Mouse (Mus musculus) intestine, embryonic 15.5 days (tissue): ENCODE data around the gene Itgav. TPM values are rescaled to one million over a fixed set of nuclear protein-coding genes. Genes with fewer than 3 reads are reported as not detected.
A peak's percentile ranks its signal among the peaks of the same experiment; 100 is the strongest.

Experiments used
- ATAC-seq: fragments of 200-750 bp; cut with Nextera tagmentation; 2 replicates; pipeline ENCODE4 v1.8.0; 2017; ENCODE audit warnings: moderate TSS enrichment, moderate library complexity
- H3K27ac ChIP-seq: fragments of 300-500 bp; sonication (generic); 2 replicates; pipeline ENCODE4 v1.5.1; 2015; ENCODE audit warnings: mild to moderate bottlenecking, inconsistent platforms
- H3K27me3 ChIP-seq: fragments of 300-500 bp; sonication (generic); replicated peaks from 2 replicates; pipeline ENCODE4 v1.6.1; 2015; ENCODE audit warnings: inconsistent platforms
- H3K36me3 ChIP-seq: fragments of 300-500 bp; sonication (generic); 2 replicates; pipeline ENCODE4 v1.6.1; 2015; ENCODE audit warnings: inconsistent platforms
- H3K4me1 ChIP-seq: fragments of 300-500 bp; sonication (generic); replicated peaks from 2 replicates; pipeline ENCODE4 v1.6.1; 2015; ENCODE audit warnings: inconsistent platforms
- H3K4me2 ChIP-seq: fragments of 300-500 bp; sonication (generic); replicated peaks from 2 replicates; pipeline ENCODE4 v1.6.1; 2015; ENCODE audit warnings: mild to moderate bottlenecking, inconsistent platforms
- H3K4me3 ChIP-seq: fragments of 300-500 bp; sonication (generic); replicated peaks from 2 replicates; pipeline ENCODE4 v1.5.1; 2015; ENCODE audit warnings: inconsistent platforms
- H3K9ac ChIP-seq: fragments of 300-500 bp; sonication (generic); 2 replicates; pipeline ENCODE4 v1.6.1; 2015; ENCODE audit warnings: inconsistent platforms
- H3K9me3 ChIP-seq: fragments of 300-500 bp; sonication (generic); 2 replicates; pipeline ENCODE4 v1.6.1; 2016; ENCODE audit warnings: inconsistent platforms
- WGBS: fragments of 180-500 bp; shearing (Covaris S2); methylation state at CpG from one replicate; pipeline ENCODE4 v1.1.7; 2015; 5-methylcytosine and 5-hydroxymethylcytosine counted together
- polyA plus RNA-seq: library from polyadenylated mRNA; unstranded; fragments of >200 nt; fragmentation: Nextera tagmentation; extraction: Ambion mirVana; gene quantifications from 2 replicates; pipeline ENCODE4 v1.2.1, GENCODE M21; 2015

Itgav gene
- 61.3 and 76.7 TPM in 2 replicates for polyA plus RNA-seq

DNA sequence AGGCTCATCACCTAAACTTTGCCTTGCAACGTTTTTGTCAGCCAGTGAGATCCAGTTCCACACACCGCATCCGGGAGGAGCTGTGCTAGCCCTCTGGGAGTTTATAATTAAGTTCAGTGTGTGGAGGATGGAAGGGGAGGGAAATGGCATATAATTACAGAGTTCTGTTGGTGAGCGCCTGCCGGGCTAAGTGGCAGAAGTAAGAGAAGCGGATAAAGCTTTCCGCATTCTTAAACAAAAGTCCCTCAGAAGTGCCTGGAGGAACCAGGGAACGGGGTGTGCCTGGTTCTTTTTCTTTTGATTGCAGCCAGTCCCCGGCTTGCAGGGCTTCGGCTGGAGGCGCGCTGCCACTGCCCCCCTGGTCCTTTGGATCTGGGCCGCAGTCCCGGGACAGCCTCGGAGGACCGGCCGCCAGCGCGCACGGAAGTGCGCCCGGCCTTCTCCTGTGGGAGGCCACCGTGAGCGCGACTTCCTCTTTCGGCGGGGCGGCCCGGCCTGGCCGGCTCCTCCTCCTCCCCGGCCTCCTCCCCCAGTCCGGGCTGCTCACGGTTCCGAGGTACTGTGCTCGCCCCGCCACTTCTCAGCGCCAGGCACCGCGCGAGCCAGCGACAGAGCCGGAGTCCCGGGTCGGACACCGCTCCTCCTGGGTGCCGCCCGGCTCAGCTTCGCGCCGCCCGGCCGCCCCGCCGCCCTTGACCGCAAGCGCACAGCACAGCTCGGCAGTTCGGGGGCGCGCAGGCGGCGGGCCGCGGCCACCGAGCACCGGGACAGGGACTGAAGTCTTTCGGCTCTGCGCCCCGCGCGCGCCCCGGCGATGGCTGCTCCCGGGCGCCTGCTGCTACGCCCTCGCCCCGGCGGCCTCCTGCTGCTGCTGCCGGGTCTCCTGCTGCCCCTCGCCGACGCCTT is at the start of gene Itgav:
Gene Itgav (plus strand): TSS at position 477 of the 906 bp plus-strand sequence.
- WGBS: under 1% methylated on average over 84 of the region's 84 CpGs
- no peaks in the 10 kb centered on the region for H3K27me3 ChIP-seq
- ATAC-seq: peak; percentile 99

DNA sequence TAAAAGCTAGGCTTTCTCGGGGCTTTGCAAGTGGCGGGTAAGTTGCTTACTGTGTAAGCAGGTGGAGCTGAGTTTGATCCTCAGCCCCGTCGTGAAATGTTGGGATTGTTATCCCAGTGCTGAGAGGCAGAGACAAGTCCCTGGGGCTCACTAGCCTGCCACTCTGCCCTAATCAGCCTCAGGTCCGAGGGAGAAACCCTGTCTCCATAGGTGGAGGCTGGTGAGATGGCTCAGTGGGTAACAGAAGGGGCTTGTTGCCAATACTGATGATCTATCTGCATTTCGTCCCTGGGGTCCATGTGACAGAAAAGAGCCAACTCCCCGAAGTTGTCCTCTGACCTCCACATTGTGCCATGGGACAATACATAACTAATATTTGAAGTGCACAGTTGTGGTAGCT is 49.8 kb upstream of the Itgav start:
- no peak overlapping the region for H3K9ac ChIP-seq
- H3K4me2 ChIP-seq: no peak overlapping the region
- H3K4me3 ChIP-seq: no peak overlapping the region
- 87% methylated on average over 7 of the region's 7 CpGs for WGBS
- H3K36me3 ChIP-seq: no peaks in the 10 kb centered on the region
- H3K27ac ChIP-seq: no peak overlapping the region
- no peaks in the 10 kb centered on the region for H3K4me1 ChIP-seq
- no peaks in the 10 kb centered on the region for H3K9me3 ChIP-seq
- ATAC-seq: no peak
- H3K27me3 ChIP-seq: no peaks in the 10 kb centered on the region

More for the DNA sequence above, at the start of gene Itgav:
- no peaks in the 10 kb centered on the region for H3K36me3 ChIP-seq
- peak within 1 kb of the TSS; percentile 77 for H3K4me2 ChIP-seq
- peak within 1 kb of the TSS; percentile 90 for H3K4me3 ChIP-seq
- H3K9ac ChIP-seq: peak within 1 kb of the TSS; percentile 93
- H3K9me3 ChIP-seq: no peaks in the 10 kb centered on the region
- H3K4me1 ChIP-seq: 0 out of 2 replicates have a peak, but pooled peaks cover 10% of the 10 kb centered on the region
- H3K27ac ChIP-seq: peak within 1 kb of the TSS; percentile 98

- ATAC-seq: no peak
- H3K9me3 ChIP-seq: no peaks in the 10 kb centered on the region
- no peak overlapping the region for H3K27ac ChIP-seq
- no peak overlapping the region for H3K4me3 ChIP-seq
- H3K36me3 ChIP-seq: no peaks in the 10 kb centered on the region
- no peaks in the 10 kb centered on the region for H3K27me3 ChIP-seq
- H3K4me2 ChIP-seq: no peak overlapping the region
- no peaks in the 10 kb centered on the region for H3K4me1 ChIP-seq
- no peak overlapping the region for H3K9ac ChIP-seq
- 90% methylated on average over 9 of the region's 9 CpGs for WGBS
Observed at GRCm38 (mm10) chr2:83674896-83675295, 49.3 kb upstream of the Itgav start.

GRCm38 (mm10) chr2:83675681-83676080 is 48.5 kb upstream of the Itgav start:
- no peak overlapping the region for H3K9ac ChIP-seq
- no peak for ATAC-seq
- H3K27ac ChIP-seq: no peak overlapping the region
- no peaks in the 10 kb centered on the region for H3K9me3 ChIP-seq
- WGBS: 64% methylated on average over 5 of the region's 5 CpGs
- H3K4me2 ChIP-seq: no peak overlapping the region
- H3K4me3 ChIP-seq: no peak overlapping the region
- no peaks in the 10 kb centered on the region for H3K4me1 ChIP-seq
- H3K36me3 ChIP-seq: no peaks in the 10 kb centered on the region
- H3K27me3 ChIP-seq: no peaks in the 10 kb centered on the region

DNA sequence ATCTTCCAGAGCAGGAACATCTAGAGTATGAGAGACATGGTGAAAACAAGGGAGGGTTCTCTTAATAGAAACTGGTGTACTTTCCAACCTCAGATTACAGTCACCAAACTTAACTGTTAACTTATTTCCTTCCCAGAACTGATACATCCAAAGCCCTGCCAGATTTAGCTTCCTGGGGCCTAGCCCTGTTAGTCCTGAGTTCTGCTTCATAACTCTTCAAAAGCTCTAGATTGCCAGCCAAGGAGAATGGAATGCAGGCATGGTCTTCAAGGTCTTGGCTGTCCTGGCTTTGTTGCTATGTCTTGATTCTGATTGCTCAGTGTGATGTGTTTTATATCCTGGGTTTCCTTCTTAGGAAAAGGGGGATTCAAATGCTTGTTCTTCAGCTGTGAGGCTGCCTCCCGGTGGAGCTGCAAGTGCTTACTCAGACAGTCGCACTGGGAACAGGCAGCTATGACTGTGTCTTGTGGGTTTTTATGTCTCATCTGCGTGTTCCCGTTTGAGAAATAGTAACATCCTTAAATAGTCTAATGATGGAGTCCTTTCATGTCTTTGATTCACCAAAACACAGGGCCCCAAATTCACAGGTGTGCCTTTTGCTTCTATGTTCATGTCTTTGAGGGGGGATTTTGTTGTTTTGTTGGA is 47.8 kb upstream of the Itgav start:
- Histone ChIP-seq H3K4me2 (no peak overlapping the region), H3K9me3 (no peaks in the 10 kb centered on the region), H3K27me3 (no peaks in the 10 kb centered on the region), H3K4me1 (peaks cover 3% of the 10 kb centered on the region; the same call in 1 of the 2 replicates), H3K9ac (no peak overlapping the region), H3K27ac (no peak overlapping the region), H3K4me3 (no peak overlapping the region), H3K36me3 (no peaks in the 10 kb centered on the region)
- no peak for ATAC-seq
- WGBS: 72% methylated on average over 4 of the region's 4 CpGs

GRCm38 (mm10) chr2:83681332-83681731 is 42.9 kb upstream of the Itgav start:
- H3K4me1 ChIP-seq: peaks cover 5% of the 10 kb centered on the region; the same call in 1 of the 2 replicates
- 61% methylated on average over 8 of the region's 8 CpGs for WGBS

GRCm38 (mm10) chr2:83681785-83682184 is 42.4 kb upstream of the Itgav start:
- no peak overlapping the region for H3K9ac ChIP-seq
- no peak overlapping the region for H3K4me3 ChIP-seq
- no peaks in the 10 kb centered on the region for H3K9me3 ChIP-seq
- H3K4me2 ChIP-seq: no peak overlapping the region
- 38% methylated on average over 6 of the region's 6 CpGs for WGBS
- H3K4me1 ChIP-seq: peaks cover 5% of the 10 kb centered on the region; the same call in 1 of the 2 replicates
- peak; percentile 32 for ATAC-seq
- no peaks in the 10 kb centered on the region for H3K36me3 ChIP-seq
- no peak overlapping the region for H3K27ac ChIP-seq
- no peaks in the 10 kb centered on the region for H3K27me3 ChIP-seq

More at GRCm38 (mm10) chr2:83681332-83681731, 42.9 kb upstream of the Itgav start:
- no peaks in the 10 kb centered on the region for H3K9me3 ChIP-seq
- H3K36me3 ChIP-seq: no peaks in the 10 kb centered on the region
- H3K27ac ChIP-seq: no peak overlapping the region
- ATAC-seq: peak; percentile 37
- H3K9ac ChIP-seq: no peak overlapping the region
- H3K4me3 ChIP-seq: no peak overlapping the region
- no peak overlapping the region for H3K4me2 ChIP-seq
- no peaks in the 10 kb centered on the region for H3K27me3 ChIP-seq

GRCm38 (mm10) chr2:83682282-83682681 is 41.9 kb upstream of the Itgav start:
- Histone ChIP-seq H3K27ac (no peak overlapping the region), H3K27me3 (no peaks in the 10 kb centered on the region), H3K4me2 (no peak overlapping the region), H3K4me3 (no peak overlapping the region), H3K9ac (no peak overlapping the region), H3K9me3 (no peaks in the 10 kb centered on the region), H3K36me3 (no peaks in the 10 kb centered on the region), H3K4me1 (peaks cover 5% of the 10 kb centered on the region; the same call in 1 of the 2 replicates)
- 28% methylated on average over 8 of the region's 8 CpGs for WGBS
- peak; percentile 45; the same call in 1 of the 2 replicates for ATAC-seq

DNA sequence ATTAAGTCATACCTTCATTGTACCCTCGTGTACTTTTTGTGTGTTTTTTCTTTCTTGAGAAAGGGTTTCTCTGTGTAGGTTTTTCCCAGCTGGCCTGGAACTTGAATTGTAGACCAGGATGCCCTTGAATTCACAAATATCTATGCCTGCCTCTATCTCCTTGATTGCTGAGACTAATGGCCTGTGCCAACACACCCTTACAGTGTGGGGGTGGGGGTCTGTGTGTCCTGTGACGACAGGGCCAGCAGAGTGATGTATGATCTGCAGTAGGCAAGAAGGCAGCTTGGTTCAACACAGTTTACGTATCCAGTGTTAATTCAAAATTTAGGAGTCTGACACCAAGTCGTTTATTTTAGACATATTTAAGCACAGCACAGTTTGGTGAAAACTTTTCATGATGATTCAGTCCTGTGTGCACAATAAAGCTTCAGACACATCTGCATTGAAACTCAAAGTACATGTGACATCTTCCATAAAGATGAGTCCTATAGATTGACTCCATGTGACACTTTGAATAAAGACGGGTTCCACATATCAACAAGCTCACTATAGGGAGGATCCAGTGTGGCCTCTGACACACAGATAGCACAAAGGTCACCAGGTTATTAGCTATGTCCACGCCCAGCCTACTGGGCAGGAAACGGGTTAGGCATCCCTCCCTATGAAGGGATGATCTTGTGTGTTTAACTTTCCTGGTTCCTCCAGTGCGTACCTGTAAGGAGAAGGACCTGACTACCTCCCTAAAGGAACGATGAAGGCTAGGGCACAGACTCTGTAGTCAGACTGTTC is 40.3 kb upstream of the Itgav start:
- peak; percentile 32; the same call in 1 of the 2 replicates for ATAC-seq
- H3K4me3 ChIP-seq: no peak overlapping the region

GRCm38 (mm10) chr2:83684691-83685090 is 39.5 kb upstream of the Itgav start:
- no peaks in the 10 kb centered on the region for H3K27me3 ChIP-seq
- 72% methylated on average over 8 of the region's 8 CpGs for WGBS
- H3K9me3 ChIP-seq: no peaks in the 10 kb centered on the region
- H3K9ac ChIP-seq: no peak overlapping the region
- H3K4me2 ChIP-seq: no peak overlapping the region
- no peak for ATAC-seq
- H3K4me1 ChIP-seq: peaks cover 5% of the 10 kb centered on the region; the same call in 1 of the 2 replicates
- no peak overlapping the region for H3K27ac ChIP-seq
- H3K36me3 ChIP-seq: no peaks in the 10 kb centered on the region
- no peak overlapping the region for H3K4me3 ChIP-seq

More for the DNA sequence above, 40.3 kb upstream of the Itgav start:
- 65% methylated on average over 9 of the region's 9 CpGs for WGBS
- Histone ChIP-seq H3K9me3 (no peaks in the 10 kb centered on the region), H3K36me3 (no peaks in the 10 kb centered on the region), H3K4me1 (peaks cover 5% of the 10 kb centered on the region; the same call in 1 of the 2 replicates), H3K9ac (no peak overlapping the region), H3K4me2 (no peak overlapping the region), H3K27ac (no peak overlapping the region), H3K27me3 (no peaks in the 10 kb centered on the region)

DNA sequence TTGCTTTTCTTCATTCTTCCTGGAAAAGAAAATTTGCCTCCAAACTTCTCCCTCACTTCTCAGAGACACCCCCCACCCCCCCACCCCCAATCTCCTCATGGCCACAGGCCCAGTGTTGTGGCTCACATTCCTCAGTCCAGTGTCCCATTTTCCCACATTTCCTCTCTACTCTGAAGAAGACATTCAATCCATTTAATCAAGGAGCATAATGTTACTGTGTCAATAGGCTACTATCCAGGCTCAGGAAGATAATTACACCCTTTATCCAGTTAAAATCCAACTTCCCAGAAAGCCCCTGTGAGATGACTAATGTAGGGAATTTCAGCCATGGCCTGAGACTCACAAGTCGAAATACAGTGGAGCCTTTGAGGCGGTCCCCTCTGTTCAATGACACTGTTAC is 33.8 kb upstream of the Itgav start:
- Histone ChIP-seq H3K36me3 (no peaks in the 10 kb centered on the region), H3K4me1 (no peaks in the 10 kb centered on the region), H3K9ac (no peak overlapping the region), H3K27me3 (no peaks in the 10 kb centered on the region), H3K4me2 (no peak overlapping the region), H3K27ac (no peak overlapping the region), H3K4me3 (no peak overlapping the region), H3K9me3 (no peaks in the 10 kb centered on the region)
- WGBS: 63% methylated on average over 2 of the region's 2 CpGs
- ATAC-seq: peak; percentile 39; the same call in 1 of the 2 replicates
